Mouse (Mus musculus) heart, postnatal 14 days (tissue): ENCODE data around the gene Ccdc77. TPM values are rescaled to one million over a fixed set of nuclear protein-coding genes. Genes with fewer than 3 reads are reported as not detected.

ENCODE experiments used
- total RNA-seq, 2 experiments: library from RNA; stranded (reverse); gene quantifications; 2 replicates each; pipeline ENCODE4 v1.2.3; 2021

Ccdc77 gene
- total RNA-seq, 2 experiments from 2014 or later = 7.1 to 7.7 TPM

Other genes with a start within 250 kb of the Ccdc77 start
- gene D330020A13Rik, start 70.0 kb downstream of the Ccdc77 start, total RNA-seq = not detected
- gene B4galnt3, start 69.8 kb downstream of the Ccdc77 start, total RNA-seq = under 1 TPM; 0.29 to 0.50 TPM
- gene Kdm5a, start 250 bp downstream of the Ccdc77 start, total RNA-seq = 10 to 100 TPM; 36.6 to 40.0 TPM
- gene Il17ra, start 98.9 kb upstream of the Ccdc77 start, total RNA-seq = 1 to 10 TPM; 3.3 to 5.4 TPM
- under 1 TPM in 1 of 2 experiments, not detected in 1; 0.05 TPM for gene Tmem121b, start 129.4 kb upstream of the Ccdc77 start, total RNA-seq
- 10 to 100 TPM; 20.1 to 21.7 TPM for gene Hdhd5, start 166.9 kb upstream of the Ccdc77 start, total RNA-seq